In the genomic region with DNA sequence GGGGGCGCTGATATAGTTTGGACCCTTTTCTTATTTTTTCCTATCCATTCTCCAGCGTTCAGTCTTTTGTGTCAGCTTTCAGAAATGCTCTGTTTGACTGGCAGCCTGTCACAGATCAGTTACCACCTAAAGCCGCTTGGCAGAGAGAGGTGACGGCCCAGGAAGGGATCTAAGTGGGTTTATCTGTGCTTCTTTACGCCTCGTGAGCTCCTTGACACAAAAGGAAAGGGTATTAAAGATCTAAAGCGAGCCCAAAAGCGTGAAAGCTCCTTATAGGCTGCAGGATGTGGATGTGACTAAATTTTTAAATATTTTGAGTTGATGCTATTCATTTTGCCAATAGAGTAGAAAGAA, we compare ENCODE assay signal across 10 mouse cellular contexts.
DNase-seq lines count a peak whose midpoint lies in the region.
"Had no signal": no experiment of that assay in that cellular context is flagged by ENCODE, and none has a peak within 500 bp of the region (broad histone marks: within the 10 kb centered on the region; RNA-seq: fewer than 3 reads in every experiment).

No protein-coding gene starts in this region.

- H3K9me3 ChIP-seq in midbrain, embryonic 10.5 days (replicated peaks) = no peaks in the 10 kb centered on the region

- H3K27me3 ChIP-seq in midbrain, embryonic 10.5 days (ENCODE audit: low read depth, poor library complexity, severe bottlenecking) = no peaks in the 10 kb centered on the region

- peak overlapping the region; percentile 36 for H3K4me3 ChIP-seq in midbrain, embryonic 10.5 days
- H3K4me3 ChIP-seq: erythroblast, embryonic 14.5 days had no signal

- H3K4me1 ChIP-seq in midbrain, embryonic 10.5 days = peaks cover 52% of the 10 kb centered on the region

- no peaks in the 10 kb centered on the region for H3K36me3 ChIP-seq in midbrain, embryonic 10.5 days

- peak; percentile 52 for DNase-seq in embryo, embryonic 10 days (ENCODE audit: low spot score)
- no peak for DNase-seq in embryo, embryonic 10.5 days (ENCODE audit: low spot score)
- DNase-seq in right cerebral cortex, adult 18-20 months = peak; percentile 2
- DNase-seq in right cerebral cortex, postnatal 36 days (ENCODE audit: low spot score in 2 of 2) = no peak
- no peak for DNase-seq in midbrain, embryonic 10.5 days (ENCODE audit: low spot score)
- no peak for DNase-seq in left cerebral cortex, adult 18-20 months (ENCODE audit: low spot score in 2 of 2)
- no peak for DNase-seq in testis, postnatal 10 days (ENCODE audit: low spot score)
- no peak for DNase-seq in right cerebral cortex, postnatal 4 days
- DNase-seq: thymus, adult 2 months had no signal

- 4% methylated on average over 8 of the region's 8 CpGs for WGBS in midbrain, embryonic 10.5 days

- peak overlapping the region; percentile 86 for H3K27ac ChIP-seq in midbrain, embryonic 10.5 days (replicated peaks)

Comparison
In these comparisons a context has a peak if more than half of its experiments do, and no peak if none do; other contexts are left out.
1. DNase-seq: peak in embryo, embryonic 10 days (single experiment) and right cerebral cortex, adult 18-20 months (single experiment); none in embryo, embryonic 10.5 days (single experiment), right cerebral cortex, postnatal 36 days (0 of 2), midbrain, embryonic 10.5 days (single experiment), left cerebral cortex, adult 18-20 months (0 of 2), testis, postnatal 10 days (single experiment) and right cerebral cortex, postnatal 4 days (single experiment).